Comparison of ENCODE assay signal across 10 mouse cellular contexts in the genomic region with DNA sequence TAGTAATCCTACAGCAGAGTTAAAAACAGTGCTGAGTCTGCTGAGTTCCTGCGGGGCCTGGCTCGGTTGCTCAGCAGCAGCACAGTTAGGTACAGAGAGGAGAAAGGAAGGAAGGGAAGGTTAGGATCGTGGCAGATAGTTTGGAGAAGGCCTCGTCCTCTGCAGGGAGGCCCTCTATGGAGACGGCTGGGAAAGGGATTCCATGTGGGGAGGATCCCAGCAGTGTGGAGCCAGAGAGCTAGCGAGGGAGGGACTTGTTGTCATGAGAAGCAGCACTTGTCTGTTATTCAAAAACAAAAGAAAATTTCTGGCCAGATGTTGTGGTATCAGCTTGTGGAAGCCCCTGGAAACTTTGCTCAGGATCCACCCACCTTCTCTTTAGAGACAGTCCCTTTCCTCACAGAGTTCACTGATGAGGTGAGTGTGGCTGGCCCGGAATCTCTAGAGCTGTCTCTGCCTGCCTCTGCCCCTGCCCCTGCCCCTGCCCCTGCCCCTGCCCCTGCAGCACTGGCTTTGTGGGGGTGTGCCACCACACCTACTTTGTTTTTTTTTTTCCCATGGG. TPM values are rescaled to one million over a fixed set of nuclear protein-coding genes. Genes with fewer than 3 reads are reported as not detected.
DNase-seq lines count a peak whose midpoint lies in the region; ATAC-seq lines count a peak whose summit lies in the region.
"Had no signal": no experiment of that assay in that cellular context is flagged by ENCODE, and none has a peak within 500 bp of the region (broad histone marks: within the 10 kb centered on the region; RNA-seq: fewer than 3 reads in every experiment).

No protein-coding gene starts in this region.

- peaks cover 56% of the 10 kb centered on the region for H3K4me1 ChIP-seq in limb, embryonic 12.5 days (replicated peaks)
- H3K4me1 ChIP-seq in limb, embryonic 10.5 days, result peaks cover 24% of the 10 kb centered on the region
- peaks cover 40% of the 10 kb centered on the region for H3K4me1 ChIP-seq in intestine, embryonic 16.5 days (ENCODE audit: control insufficient read depth, insufficient read depth, low read length)

- H3K9ac ChIP-seq in limb, embryonic 12.5 days (replicated peaks), result no peak overlapping the region
- peak overlapping the region; percentile 50; the same call in 1 of the 2 replicates for H3K9ac ChIP-seq in intestine, embryonic 16.5 days (ENCODE audit: low read depth, low read length)

- 48% methylated on average over 7 of the region's 7 CpGs for WGBS in limb, embryonic 12.5 days
- WGBS in limb, embryonic 10.5 days, result 46% methylated on average over 7 of the region's 7 CpGs
- 23% methylated on average over 7 of the region's 7 CpGs for WGBS in intestine, embryonic 16.5 days

- H3K4me3 ChIP-seq in limb, embryonic 12.5 days (replicated peaks), result no peak overlapping the region
- no peak overlapping the region for H3K4me3 ChIP-seq in limb, embryonic 10.5 days
- no peak overlapping the region for H3K4me3 ChIP-seq in intestine, embryonic 16.5 days (ENCODE audit: low read length)

- no peaks in the 10 kb centered on the region for H3K27me3 ChIP-seq in limb, embryonic 12.5 days
- no peaks in the 10 kb centered on the region for H3K27me3 ChIP-seq in limb, embryonic 10.5 days (ENCODE audit: low read depth, poor library complexity, severe bottlenecking)
- no peaks in the 10 kb centered on the region for H3K27me3 ChIP-seq in intestine, embryonic 16.5 days (replicated peaks; ENCODE audit: control insufficient read depth, insufficient read depth, low read length)

- H3K4me2 ChIP-seq in limb, embryonic 12.5 days, result no peak overlapping the region
- no peak overlapping the region for H3K4me2 ChIP-seq in intestine, embryonic 16.5 days (ENCODE audit: low read depth, low read length)

- DNase-seq in limb, embryonic 10.5 days (ENCODE audit: low spot score), result no peak
- peak; percentile 40 for DNase-seq in gastrocnemius, postnatal 25 days
- no peak for DNase-seq in natural killer cell, adult 2 months (ENCODE audit: low spot score in 2 of 2)
- DNase-seq in urinary bladder, postnatal 36 days (ENCODE audit: low spot score in 2 of 2), result no peak
- no peak for DNase-seq in layer of hippocampus, adult 8-10 months (ENCODE audit: low spot score in 2 of 2)
- DNase-seq: cerebellum, adult 9-10 months; thymus, postnatal 14 days had no signal

- no peak for ATAC-seq in limb, embryonic 12.5 days (ENCODE audit: insufficient number of reproducible peaks, insufficient read depth, low FRiP score, low TSS enrichment, low read depth)
- ATAC-seq in activated CD4-positive, CD25-positive, alpha-beta regulatory T cell, adult 4 months, result peak; percentile 50
- peak; percentile 49 for ATAC-seq in intestine, embryonic 16.5 days

- H3K27ac ChIP-seq in limb, embryonic 12.5 days, result 0 out of 2 replicates have a peak overlapping the region, but pooled peaks have one; percentile 29
- H3K27ac ChIP-seq in limb, embryonic 10.5 days, result no peak overlapping the region
- peak overlapping the region; percentile 49; the same call in 1 of the 2 replicates for H3K27ac ChIP-seq in intestine, embryonic 16.5 days (ENCODE audit: low read length)

- H3K36me3 ChIP-seq in limb, embryonic 12.5 days, result no peaks in the 10 kb centered on the region
- no peaks in the 10 kb centered on the region for H3K36me3 ChIP-seq in limb, embryonic 10.5 days
- no peaks in the 10 kb centered on the region for H3K36me3 ChIP-seq in intestine, embryonic 16.5 days (ENCODE audit: control insufficient read depth, insufficient read depth, low read length)

- no peaks in the 10 kb centered on the region for H3K9me3 ChIP-seq in limb, embryonic 12.5 days
- H3K9me3 ChIP-seq in limb, embryonic 10.5 days (replicated peaks), result no peaks in the 10 kb centered on the region
- no peaks in the 10 kb centered on the region for H3K9me3 ChIP-seq in intestine, embryonic 16.5 days (ENCODE audit: control insufficient read depth, low read length)

RNA-seq across cellular contexts. Expression of a gene that starts 11.1 kb away (rescaled TPM):
- polyA plus RNA-seq in limb, embryonic 12.5 days (2016; fragmentation: Nextera tagmentation; extraction: Ambion mirVana), result 9.8 and 11.6 TPM in 2 replicates
- polyA plus RNA-seq in limb, embryonic 10.5 days (2016; fragmentation: Nextera tagmentation; extraction: Ambion mirVana), result 8.2 and 8.9 TPM in 2 replicates
- 10 to 100 TPM; 19.2 to 25.6 TPM for polyA plus RNA-seq in activated CD4-positive, CD25-positive, alpha-beta regulatory T cell, adult 4 months (2017; shearing (Covaris generic))
- 10 to 100 TPM; 71.9 to 72.3 TPM for total RNA-seq in gastrocnemius, postnatal 25 days (2021)
- 7.1 and 7.3 TPM in 2 replicates for polyA plus RNA-seq in intestine, embryonic 16.5 days (2015; fragmentation: Nextera tagmentation; extraction: Ambion mirVana)
- total RNA-seq in layer of hippocampus, adult 8-10 months (2022), result 10 to 100 TPM; 90.2 to 98.5 (median 96.3) TPM

RNA-seq across cellular contexts. Expression of a gene that starts 54.3 kb away (rescaled TPM):
- 52.4 and 61.7 TPM in 2 replicates for polyA plus RNA-seq in limb, embryonic 12.5 days (2016; fragmentation: Nextera tagmentation; extraction: Ambion mirVana)
- polyA plus RNA-seq in limb, embryonic 10.5 days (2016; fragmentation: Nextera tagmentation; extraction: Ambion mirVana), result 53.2 and 57.9 TPM in 2 replicates
- 10 to 100 TPM; 78.2 to 81.7 TPM for polyA plus RNA-seq in activated CD4-positive, CD25-positive, alpha-beta regulatory T cell, adult 4 months (2017; shearing (Covaris generic))
- 10 to 100 TPM in 1 of 2 experiments, 1 to 10 TPM in 1; 9.4 to 10.3 TPM for total RNA-seq in gastrocnemius, postnatal 25 days (2021)
- polyA plus RNA-seq in intestine, embryonic 16.5 days (2015; fragmentation: Nextera tagmentation; extraction: Ambion mirVana), result 67.7 and 71.8 TPM in 2 replicates
- total RNA-seq in layer of hippocampus, adult 8-10 months (2022), result 10 to 100 TPM; 33.4 to 40.3 (median 38.7) TPM
